Mouse (Mus musculus) frontal cortex, postnatal 25 days (tissue): Measurements from ENCODE around the gene Gm1979.
A peak's percentile ranks its signal among the peaks of the same experiment; 100 is the strongest.
"Not testable (repeated sequence)": the region's sequence is repeated elsewhere in the genome, so short reads cannot be mapped to it uniquely, and the experiment has no call there.

Source experiments
- DNase-seq, 2 experiments: peaks; one replicate each; pipeline ENCODE4 v3.0.0; 2022; ENCODE audit warnings: low spot score in 2 of 2

The Gm1979 gene

GRCm38 (mm10) chr5:26004698-26005097 is at the start of gene Gm1979:
Gene Gm1979 (minus strand): TSS chr5:26004798.
- DNase-seq, result not testable (repeated sequence)

DNA sequence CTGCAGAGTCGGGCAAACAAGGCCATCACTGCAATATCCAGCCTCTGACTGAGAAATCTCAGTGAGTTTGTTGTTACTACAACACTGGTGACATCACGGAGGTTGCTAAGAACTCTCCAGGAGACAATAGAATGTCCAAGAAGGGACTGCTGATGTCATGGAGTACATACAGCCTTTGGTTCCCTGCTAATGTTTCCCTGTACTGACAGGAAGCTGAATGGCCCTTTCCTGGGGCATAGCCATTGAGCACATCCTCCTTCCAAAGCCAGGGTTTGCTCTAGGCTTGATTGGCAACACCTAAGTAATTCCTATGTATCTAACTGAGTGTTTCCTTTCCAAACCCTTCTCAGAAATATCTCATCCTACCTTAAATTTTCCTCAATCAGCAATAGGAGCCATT is 34.9 kb upstream of the Gm1979 start, which contains the start of gene Speer4a:
TSS of gene Speer4a (minus strand) at position 101 of the 400 bp plus-strand sequence.
- DNase-seq, result not testable (repeated sequence)

DNA sequence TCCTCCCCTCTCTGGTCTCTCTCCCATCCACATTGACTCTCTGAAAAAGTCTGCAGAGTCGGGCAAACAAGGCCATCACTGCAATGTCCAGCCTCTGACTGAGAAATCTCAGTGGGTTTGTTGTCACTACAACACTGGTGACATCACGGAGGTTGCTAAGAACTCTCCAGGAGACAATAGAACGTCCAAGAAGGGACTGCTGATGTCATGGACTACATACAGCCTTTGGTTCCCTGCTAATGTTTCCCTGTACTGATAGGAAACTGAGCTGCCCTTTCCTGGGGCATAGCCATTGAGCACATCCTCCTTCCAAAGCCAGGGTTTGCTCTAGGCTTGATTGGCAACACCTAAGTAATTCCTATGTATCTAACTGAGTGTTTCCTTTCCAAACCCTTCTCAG is 18.2 kb upstream of the Gm1979 start, which contains the start of gene Gm5862:
TSS of gene Gm5862 (minus strand) at position 101 of the 400 bp plus-strand sequence.
- DNase-seq, result not testable (repeated sequence)

GRCm38 (mm10) chr5:26007697-26008096 is 3.1 kb upstream of the Gm1979 start:
- DNase-seq, result not testable (repeated sequence)

DNA sequence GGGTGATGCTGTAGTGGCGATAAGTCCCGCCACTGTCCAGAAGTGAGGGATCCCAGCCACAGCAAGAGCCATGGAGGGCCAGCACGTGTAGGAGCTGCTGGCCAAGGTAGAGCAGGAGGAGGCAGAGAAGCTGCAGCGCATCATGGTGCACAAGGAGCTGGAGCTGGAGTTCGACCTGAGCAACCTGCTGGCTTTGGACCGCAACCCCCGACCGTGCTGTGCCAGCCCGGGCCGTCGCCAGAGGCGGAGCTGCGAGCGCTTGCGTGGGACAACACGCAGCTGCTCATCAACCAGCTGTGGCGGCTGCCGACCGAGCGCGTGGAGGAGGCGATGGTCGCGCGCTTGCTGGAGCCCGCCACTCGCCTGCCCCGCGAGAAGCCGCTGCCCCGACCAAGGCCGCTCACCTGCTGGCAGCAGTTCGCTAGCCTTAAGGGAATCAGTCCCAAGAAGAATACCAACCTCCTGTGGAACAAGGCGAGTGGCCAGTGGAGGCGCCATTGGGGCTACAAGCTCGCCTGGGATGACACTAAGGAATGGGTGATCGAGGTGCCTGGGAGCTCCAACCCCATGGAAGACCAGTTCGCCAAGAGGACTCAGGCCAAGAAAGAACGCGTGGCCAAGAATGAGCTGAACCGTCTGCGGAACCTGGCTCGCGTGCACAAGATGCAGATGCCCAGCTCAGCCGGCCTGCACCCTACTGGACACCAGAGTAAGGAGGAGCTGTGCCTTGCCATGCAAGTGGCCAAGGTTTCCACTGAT is 2.5 kb upstream of the Gm1979 start:
- DNase-seq, result peak in 1 of 2 experiments; percentile 4

- not testable (repeated sequence) for DNase-seq
Measured at GRCm38 (mm10) chr5:25988550-25988949, 16.0 kb downstream of the Gm1979 start, which contains the start of gene Gm21698. Gene Gm21698 (minus strand): TSS chr5:25988650.

DNA sequence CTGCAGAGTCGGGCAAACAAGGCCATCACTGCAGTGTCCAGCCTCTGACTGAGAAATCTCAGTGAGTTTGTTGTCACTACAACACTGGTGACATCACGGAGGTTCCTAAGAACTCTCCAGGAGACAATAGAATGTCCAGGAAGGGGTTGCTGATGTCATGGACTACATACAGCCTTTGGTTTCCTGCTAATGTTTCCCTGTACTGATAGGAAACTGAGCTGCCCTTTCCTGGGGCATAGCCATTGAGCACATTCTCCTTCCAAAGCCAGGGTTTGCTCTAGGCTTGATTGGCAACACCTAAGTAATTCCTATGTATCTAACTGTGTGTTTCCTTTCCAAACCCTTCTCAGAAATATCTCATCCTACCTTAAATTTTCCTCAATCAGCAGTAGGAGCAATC is 32.0 kb downstream of the Gm1979 start, which contains the start of gene Gm21680:
TSS of gene Gm21680 (minus strand) at position 101 of the 400 bp plus-strand sequence.
- not testable (repeated sequence) for DNase-seq

- not testable (repeated sequence) for DNase-seq
Measured at GRCm38 (mm10) chr5:25957050-25957449, 47.5 kb downstream of the Gm1979 start.

GRCm38 (mm10) chr5:25956611-25957010 is 48.0 kb downstream of the Gm1979 start:
- not testable (repeated sequence) for DNase-seq

- DNase-seq, result not testable (repeated sequence)
Measured at GRCm38 (mm10) chr5:25954317-25954716, 50.3 kb downstream of the Gm1979 start, which contains the start of gene Gm21671. Gene Gm21671 (minus strand): TSS chr5:25954417.
